Mouse (Mus musculus) adrenal gland, adult 8-10 months (tissue): ENCODE measurements around the gene Inpp4a. TPM values are rescaled to one million over a fixed set of nuclear protein-coding genes. Genes with fewer than 3 reads are reported as not detected.

ENCODE experiments used
- DNase-seq: peaks from one replicate; pipeline ENCODE4 v3.0.0; 2022
- total RNA-seq, 4 experiments: library from RNA; stranded (reverse); gene quantifications; 2 replicates each; pipeline ENCODE4 v1.2.4; 2022

The Inpp4a gene
- total RNA-seq, 4 experiments from 2014 or later = 23.0 to 35.6 (median 31.2) TPM

DNA sequence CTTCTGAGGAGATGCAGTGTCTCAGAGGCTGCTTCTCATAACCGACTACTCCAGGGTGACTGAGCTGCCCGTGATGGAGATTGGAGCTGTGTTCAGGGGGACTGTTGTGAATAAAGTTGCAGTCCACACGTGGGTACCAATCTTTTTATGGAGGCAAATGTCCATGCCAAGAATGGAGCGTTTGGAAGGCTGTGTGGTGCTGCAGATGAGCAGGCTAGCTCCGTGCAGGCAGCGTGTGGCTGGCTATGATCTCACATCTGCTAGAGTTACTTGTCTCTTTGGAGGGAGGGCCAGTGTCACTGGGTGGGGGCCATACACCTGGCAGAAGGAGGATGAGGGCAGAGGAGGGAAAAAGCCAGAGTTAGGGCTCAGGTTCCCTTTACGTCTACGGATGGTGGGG is 59.0 kb downstream of the Inpp4a start:
- no peak for DNase-seq

DNA sequence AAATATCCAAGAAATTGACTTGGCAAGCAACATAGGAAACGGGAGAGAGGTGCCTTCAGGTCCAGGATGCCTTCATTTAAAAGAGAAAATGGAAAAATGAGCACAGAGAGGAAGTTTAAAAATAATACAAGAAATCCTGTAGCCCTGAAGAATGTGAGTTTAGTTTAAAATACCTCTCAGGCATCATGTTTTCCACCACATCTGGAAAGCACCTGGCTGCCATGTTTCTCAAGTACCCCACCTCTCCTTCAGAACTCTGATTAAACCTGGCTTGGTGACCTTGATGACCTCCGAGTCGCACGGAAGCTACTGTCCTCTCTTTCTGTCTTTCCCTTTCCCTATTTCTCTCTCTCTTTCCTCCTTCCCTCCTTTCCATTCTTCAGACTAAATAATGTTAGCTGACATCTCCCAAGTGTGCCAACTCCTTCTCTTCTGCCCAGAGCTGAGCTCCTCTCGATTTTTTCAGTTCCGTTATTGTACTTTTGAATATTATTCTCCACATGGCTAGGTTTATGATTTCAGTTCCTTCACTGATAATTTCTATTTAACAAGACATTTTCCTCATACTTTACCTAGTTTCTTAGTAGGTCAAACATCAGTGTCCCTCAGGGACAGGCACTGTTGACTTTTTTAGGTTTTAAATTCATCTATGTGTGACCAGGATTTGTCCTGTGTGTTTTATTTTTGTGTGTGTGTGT is 59.9 kb downstream of the Inpp4a start:
- no peak for DNase-seq

DNA sequence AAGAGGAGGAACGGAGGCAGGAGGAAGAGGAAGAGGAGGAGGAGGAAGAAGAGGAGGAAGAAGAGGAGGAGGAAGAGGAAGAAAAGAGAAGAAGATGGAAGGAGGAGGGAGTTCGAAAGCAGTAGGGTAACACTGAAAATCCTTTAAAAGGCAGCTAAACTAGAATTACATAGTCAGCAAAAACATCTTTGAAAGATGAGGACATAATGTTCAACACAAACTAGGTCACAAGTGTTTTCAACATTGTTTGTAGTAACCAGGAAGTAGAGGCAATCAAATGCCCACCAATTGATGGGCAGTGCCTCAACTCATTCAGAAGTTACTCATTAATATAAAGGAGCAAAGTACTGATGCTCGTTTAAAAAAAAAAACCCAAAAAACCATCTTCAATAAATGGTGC is 61.1 kb downstream of the Inpp4a start:
- no peak for DNase-seq

DNA sequence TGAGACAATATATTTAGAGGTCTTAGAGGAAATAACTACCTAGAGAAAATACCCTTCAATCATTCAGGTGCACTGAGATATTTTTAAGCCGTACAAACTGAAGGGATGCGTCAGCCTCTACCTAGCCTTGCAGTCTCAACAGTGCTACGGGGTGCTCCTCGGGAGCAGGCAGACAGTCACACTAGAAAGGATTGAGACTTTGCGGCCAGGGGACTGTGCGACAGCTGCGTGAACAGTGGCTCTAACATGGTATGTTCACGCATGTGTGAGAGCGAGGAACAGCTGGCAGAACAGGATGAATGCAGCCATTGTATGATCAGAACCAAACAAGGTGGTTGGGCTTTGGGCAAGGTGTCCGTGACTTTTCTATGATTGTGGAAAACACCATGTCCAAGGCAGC is 63.1 kb downstream of the Inpp4a start:
- no peak for DNase-seq

DNA sequence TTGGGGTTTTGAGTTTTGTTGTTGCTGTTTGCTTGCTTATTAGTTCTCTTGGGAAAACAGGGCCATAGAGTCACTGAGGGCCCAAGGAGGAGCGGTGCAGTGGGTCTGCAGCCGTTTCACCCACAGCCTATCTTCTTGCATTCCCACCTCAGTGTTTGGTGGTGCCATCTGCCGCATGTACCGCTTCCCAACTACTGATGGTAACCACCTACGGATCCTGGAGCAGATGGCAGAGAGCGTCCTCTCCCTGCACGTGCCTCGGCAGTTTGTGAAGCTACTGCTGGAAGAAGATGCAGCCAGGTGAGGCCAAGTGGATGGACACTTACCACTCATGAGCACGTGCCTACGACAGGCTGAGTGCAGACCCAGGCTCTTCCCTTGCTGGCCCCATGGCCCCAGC is 68.5 kb downstream of the Inpp4a start:
- DNase-seq = no peak

DNA sequence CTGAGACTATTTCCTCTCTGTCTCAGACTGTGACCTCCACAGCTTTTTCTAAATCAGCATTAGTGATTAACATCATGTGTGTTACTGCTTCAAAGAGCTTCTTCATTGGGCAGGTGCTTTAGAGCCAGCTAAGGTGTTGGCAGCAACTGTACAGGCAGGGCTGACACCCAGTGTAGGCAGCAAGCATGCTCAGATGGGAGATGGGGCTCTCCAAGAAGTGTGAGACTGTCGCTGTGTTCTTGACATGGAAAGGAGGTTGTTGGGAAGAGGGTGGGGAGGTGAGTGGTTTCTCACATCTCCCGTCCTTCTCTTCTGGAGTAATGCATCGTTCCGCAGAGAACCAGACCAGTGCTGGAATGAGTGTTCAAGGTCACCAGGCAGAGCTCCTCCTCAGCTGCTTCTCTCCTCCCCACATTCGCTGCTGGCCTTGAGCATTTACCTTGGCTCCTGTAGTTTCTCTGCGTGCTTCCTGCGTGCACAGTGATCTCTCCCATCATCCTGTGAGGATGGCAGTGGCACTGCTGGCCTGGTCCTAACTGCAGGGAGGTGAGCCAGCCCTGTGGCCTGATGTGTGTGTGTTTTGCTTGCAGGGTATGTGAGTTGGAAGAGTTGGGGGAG is 69.2 kb downstream of the Inpp4a start:
- DNase-seq = peak; percentile 24

DNA sequence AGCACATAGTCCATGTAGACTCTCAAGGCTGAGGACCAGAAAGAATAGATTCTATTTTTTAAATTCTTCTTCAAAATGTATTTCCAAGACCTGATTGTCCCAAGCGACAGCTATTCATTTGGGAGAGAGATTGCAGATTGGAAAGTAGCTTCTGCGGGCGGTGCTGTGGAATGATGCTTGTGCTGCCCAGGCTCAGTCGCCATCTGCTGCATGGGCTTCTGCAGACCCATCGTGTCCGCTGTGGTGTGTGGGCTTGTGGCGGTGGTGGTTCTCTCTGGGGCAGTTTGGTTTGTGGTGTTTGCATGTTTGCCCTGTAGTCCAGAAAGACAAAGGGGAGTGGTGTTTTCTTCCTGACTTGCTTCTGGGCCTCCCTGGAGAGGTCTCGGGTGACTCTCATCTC is 76.5 kb downstream of the Inpp4a start:
- DNase-seq = no peak

DNA sequence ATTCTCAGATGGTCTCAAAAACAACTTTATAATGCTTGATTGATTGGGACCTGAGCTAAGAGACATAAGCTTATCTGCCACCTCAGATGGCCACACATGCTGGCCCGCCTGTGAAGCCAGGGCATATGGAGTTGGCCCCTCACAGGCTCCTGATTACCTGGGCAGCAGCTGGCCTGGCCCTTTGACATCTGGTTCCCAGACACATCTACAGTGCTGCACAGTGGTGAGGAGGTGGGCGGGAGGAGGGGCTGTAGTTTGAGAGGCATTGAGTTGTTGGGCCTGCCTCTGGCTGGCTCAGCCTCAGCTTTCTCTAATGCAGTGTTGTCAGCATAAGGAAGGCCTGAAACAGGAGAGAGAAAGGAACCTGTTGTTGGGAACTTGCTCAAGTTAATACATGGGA is 77.1 kb downstream of the Inpp4a start:
- no peak for DNase-seq

DNA sequence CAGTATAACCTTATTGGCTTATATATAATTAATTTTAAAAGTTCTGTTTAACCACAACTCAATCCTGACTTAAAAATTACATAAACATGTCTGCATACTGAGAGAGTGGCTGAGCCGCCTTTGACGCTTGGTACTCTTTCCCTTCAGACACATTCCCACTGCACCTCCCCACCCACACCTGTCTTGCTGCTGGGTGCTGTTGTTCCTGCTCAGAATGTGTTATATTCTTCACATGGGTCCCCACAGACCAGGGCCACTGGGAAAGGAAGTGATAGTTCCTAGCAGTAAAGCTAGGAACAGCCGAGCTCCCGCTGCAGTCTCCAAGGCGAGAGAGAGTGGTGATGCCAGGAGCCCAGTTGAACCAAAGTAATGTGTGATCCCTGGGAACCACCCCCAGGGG is 78.4 kb downstream of the Inpp4a start:
- no peak for DNase-seq

DNA sequence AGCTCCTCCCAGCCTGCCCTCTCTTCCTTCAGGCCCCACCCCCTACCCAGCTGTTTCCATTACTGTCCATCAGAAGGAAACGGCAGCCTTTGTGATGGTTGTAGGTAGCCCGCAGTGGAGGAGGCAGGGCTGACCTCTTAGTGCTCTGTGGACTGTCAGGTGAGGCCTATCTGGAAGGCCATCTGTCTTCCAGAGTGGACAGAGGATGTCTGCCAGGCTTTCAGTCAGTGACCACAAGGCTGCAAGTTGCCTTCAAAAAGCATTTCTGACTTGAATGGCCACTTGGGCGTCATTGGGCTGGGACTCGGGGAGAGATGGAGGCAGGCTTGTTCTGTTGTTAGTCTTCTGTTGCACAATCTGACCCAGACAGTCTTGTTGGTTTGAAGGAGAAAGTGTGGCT is 79.9 kb downstream of the Inpp4a start:
- no peak for DNase-seq

DNA sequence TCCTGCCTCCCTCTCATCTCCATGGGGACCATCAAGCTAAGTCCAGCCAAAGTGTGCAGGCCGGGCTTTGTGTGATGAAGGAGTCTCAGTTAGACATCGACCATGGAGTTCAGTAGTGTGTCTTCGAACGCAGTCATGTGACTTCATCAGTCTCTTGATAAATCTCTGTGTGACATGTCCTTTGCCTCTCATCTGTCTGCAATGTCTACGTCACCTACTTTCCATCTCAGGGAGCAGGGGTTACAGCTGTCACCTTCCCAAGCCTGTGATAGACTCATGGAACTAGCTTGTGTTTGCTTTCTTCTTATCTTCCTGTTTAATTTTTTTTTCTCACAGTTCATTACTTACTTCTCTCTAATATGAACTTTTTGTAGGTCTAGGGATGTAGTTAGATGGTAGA is 81.2 kb downstream of the Inpp4a start:
- no peak for DNase-seq

DNA sequence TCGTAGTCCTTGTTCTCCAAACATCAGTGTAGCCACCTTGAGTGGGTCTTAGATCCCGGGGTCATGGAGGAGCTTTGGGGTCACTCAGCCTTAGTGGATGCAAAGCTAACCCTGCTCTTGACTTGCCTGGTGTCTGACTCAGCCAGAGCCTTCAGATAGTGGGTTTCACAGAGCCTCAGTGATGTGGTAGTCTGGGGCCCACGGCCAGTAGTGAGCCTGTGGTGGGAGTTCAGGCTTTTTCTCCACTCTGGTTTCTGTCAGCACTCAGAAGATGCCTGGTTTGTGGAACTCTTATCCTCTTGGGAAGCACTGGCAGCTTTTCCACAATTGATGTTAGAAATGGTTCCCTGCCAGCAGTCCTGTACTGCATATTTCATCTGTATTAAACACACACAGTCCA is 84.6 kb downstream of the Inpp4a start:
- DNase-seq = no peak

DNA sequence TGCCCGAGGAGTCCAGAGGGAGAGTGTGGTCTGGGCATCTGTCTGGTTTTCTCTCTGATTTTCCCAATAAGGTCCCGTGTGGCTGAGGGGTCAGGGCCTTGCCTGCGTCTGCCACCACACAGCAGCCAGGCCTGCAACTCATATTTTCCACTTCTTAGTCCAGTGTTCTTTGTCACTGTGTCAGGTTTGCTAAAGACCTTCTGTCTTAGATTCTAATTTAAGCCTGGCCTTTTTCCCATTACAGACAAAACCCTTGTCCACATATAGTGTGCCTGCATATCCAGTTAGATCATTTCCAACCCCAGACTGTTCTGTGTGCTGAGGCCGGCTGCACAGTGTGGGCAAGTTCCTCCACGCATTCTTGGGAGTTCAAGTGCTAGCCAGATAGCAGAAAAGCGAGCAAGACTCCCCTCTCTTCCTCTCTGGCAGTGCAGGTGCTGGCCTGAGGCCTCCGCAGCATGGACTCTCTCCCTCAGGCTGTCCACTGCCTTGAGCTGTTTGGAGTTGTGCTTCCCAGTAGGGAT is 86.8 kb downstream of the Inpp4a start:
- no peak for DNase-seq

DNA sequence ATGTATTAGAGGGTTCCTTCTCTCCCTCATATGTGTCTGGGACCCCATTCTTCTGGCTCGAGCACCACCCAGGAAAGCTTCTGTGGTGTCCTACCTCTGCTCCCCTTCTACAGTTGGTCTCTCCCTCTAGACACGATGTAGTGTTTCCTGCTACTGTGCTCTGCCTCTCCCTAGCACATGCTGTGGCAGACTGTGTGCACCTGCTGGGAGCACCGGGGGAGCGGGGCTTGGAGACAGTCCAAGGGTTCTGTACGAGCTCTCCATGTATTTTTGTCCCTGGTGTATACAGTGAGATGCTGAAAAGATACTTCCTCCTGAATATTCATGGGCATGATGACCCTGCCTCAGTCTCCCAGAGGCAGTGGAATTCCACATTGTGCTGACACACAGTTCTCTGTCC is 93.5 kb downstream of the Inpp4a start:
- no peak for DNase-seq

DNA sequence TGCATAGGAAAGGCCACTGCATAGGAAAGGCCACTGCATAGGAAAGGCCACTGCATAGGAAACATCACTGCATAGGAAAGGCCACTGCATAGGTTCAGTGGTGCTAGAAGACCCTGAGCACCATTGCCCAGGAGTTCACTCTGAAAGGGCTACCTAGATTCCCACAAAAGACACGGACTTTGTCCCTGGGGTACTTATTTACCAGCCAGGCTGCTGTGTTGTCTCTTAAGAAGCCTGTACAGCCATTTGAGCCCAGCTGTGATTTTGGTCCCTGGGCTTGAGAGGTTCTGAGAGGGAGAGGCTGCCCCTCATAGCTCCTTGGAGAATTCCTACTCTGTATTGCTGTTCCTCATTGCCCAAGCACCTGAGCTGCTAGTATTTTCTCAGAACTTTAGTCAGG is 96.8 kb downstream of the Inpp4a start:
- no peak for DNase-seq

DNA sequence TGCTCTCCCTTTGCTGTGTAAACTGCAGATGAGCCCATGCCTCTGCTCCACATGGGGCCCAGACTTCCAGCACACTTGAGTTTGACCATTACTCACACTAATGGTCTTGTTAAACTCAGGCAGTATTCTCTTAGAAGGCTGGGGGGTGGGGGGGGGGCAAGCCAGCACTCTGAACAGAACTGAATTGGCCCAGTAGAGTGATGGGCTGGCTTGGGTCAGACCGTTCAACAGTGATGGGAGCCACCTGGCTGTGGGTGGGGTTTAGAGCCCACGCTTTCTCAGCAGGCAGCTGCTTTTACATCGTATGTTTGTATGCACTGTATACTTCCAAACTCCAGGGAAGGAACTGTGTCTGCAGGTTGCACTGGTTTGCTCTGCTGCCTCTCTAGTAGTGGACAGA is 99.3 kb downstream of the Inpp4a start:
- DNase-seq = no peak

DNA sequence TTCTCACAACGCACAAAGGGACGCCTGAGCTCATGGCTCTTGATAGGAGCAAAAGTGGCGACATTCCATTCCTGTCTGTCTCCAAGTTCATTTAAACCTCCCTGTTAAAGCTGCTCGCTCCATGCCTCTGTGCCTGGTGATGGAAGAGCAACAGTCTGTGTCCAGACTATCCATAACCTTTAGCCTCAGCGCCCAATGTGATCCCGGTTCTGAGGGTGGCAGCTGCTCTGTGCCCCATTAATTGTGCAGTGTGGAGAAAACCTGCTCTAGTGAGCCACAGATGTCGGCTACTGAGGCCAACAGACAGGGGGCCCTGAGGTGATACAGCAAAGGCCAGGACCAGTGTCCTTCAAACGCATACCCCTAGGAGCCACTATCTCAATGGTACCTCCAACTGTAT is 100.1 kb downstream of the Inpp4a start:
- no peak for DNase-seq

DNA sequence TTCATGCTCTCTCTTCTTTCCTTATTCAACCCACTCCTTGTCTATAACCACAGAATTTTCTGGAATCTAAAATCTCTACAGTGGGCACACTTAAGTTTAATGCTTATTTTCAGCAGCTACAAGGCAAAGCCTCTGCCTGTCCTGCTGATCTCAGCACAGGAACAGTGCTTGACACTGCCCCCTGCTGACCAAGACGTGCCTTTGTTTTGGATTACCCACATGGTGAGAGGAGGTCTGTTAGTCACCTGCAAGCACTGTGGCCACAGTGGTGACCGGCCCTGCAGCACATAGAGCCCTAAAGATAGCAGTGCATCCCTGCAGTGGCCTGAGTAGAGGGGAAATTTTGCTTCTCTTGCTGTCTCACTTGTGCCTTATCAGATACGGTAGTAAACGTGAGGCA is 102.0 kb downstream of the Inpp4a start:
- peak; percentile 36 for DNase-seq

DNA sequence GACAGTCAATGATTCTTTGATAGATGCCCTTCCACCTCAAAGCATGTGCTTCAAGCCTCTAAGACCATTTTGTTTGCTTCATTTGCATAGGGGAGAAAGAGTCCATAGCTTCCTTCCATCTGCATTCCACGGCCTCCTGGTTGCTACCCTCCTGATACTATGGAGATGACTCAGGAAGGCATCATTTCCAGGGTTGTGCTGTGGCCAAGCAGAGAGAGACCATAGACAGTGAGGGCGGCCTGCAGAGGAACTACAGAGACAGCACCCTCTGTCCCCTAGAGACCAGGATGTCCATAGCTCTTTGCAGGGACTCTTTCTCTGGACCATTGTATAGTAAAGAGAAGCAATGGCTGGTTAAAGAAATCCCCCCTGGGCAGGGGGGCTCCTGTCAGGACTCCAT is 105.5 kb downstream of the Inpp4a start:
- no peak for DNase-seq

DNA sequence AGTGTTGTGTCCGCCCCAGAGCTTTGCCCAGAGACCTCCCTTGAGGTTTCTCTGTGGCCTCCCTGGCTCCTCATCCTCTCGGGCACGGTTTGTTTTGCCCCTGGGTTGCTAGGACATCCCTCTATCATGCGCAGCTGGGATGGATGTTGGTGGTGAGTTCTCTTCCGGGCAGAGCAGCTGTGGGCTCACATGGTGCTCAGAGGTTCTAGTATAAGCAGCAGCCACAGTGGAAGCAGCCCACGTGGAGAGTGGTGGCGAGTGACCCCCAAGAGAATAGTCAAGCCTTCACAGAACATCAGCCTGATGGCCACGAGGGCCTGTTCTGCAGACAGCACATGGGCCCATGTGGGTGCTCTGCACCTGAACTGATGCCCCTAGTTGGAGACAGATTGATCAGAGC is 107.6 kb downstream of the Inpp4a start:
- no peak for DNase-seq

DNA sequence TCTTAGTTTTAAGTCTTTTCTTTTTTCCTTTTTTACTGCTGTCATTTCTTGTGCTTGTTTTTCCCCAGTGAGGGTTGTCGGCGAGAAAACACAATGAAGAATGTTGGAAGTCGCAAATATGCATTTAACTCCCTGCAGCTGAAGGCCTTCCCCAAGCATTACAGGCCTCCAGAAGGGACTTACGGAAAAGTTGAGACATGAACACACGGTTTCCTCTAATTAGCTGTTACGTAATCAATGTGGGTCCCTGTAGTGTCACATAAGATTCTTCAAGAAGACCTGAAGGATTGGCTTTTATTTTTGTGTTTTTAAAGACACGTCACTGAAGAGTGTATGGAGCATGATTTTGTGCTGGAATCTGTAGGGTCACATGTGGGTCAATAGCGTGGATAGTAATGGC is 108.4 kb downstream of the Inpp4a start:
- DNase-seq = no peak

DNA sequence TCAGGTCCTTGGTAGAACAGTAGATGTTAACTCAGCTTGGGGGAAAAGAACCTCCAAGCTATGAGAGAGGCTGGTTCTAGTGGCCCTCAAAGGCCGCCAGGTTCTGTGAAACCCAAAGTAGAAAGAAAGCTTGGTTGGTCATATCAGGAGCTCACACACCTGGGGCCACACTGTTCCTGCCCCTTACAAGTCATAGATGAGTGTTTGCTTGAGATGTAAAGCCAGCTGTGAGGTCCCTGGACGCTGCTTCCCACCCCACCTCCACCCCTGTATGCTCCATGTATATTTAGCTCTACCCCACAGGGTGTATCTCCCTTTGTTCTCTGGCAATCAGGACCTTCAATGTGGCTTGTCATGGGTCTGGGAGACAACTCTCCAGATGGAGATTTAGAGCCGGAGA is 109.0 kb downstream of the Inpp4a start:
- no peak for DNase-seq

DNA sequence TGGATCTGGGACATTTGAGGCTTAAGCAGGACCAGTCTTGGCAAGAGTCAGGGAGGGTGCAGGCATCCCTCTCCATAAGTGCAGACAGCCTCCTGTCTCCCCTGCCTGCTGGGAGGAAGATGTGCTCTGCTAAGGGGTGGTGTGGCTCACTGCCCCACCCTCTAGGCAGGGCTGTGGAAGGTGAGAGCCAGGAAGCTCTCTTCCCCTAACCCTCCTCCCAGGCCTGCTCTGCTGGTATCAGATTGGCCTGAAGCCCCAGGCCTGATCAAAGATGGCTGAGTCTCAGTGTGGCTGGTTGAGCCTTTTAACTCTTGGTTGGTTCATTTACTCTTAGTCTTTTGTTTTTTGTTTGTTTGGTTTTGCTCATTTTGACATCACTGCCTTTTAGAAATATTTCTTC is 110.0 kb downstream of the Inpp4a start:
- DNase-seq = no peak

DNA sequence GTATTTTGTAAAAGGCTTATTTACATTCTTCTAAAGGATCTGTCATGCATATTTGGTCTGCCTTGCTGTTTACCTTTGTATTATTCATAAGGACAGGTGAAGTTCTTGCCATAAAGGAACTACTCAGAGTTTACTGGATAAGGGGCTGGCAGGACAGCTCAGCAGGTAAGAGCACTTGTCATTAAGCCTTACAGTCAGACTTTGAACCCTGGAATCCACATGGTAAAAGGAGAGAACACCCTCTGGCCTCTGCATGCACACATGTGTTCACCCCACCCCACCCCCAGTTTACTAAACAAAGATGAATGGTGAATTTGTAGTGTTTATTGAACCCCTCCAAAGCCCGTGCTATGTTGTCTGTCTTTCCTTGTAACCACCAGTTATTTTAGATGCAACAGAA is 115.7 kb downstream of the Inpp4a start:
- DNase-seq = no peak

DNA sequence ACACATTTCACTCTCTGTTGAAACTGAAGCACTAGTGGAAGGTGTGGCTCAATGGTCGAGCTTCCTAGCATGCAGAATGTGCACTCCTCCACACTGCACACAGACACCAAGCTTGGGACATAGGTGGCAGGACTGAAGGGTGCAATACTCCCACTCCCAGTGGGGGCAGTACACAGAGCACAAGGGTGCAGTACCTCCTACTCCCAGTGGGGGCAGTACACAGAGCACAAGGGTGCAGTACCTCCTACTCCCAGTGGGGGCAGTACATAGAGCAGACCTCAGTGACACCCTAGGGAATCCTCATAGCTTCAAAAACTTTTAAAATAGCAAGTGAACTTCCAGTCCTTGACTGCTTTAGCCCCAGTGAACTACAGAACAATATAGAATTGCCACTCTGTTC is 119.8 kb downstream of the Inpp4a start:
- DNase-seq = peak; percentile 27
